Mouse (Mus musculus) limb, embryonic 13.5 days (tissue): ENCODE measurements around the gene Cldn6. TPM values are rescaled to one million over a fixed set of nuclear protein-coding genes. Genes with fewer than 3 reads are reported as not detected.

Experiments
- ATAC-seq: fragments of 200-750 bp; cut with Nextera tagmentation; 2 replicates; pipeline ENCODE4 v1.8.0; 2017; ENCODE audit warnings: low read depth, moderate number of reproducible peaks, moderate TSS enrichment; ENCODE audit not compliant: low FRiP score
- H3K27ac ChIP-seq: fragments of 300-500 bp; sonication (generic); 2 replicates; pipeline ENCODE4 v1.5.1; 2015; ENCODE audit warnings: inconsistent platforms, mild to moderate bottlenecking, moderate library complexity
- H3K27me3 ChIP-seq: fragments of 300-500 bp; sonication (generic); 2 replicates; pipeline ENCODE4 v1.6.1; 2015; ENCODE audit warnings: mild to moderate bottlenecking, inconsistent platforms
- H3K36me3 ChIP-seq: fragments of 300-500 bp; sonication (generic); 2 replicates; pipeline ENCODE4 v1.6.1; 2015; ENCODE audit warnings: inconsistent platforms, mild to moderate bottlenecking, moderate library complexity
- H3K4me1 ChIP-seq: fragments of 300-500 bp; sonication (generic); 2 replicates; pipeline ENCODE4 v1.6.1; 2015; ENCODE audit warnings: inconsistent platforms
- H3K4me2 ChIP-seq: fragments of 300-500 bp; sonication (generic); replicated peaks from 2 replicates; pipeline ENCODE4 v1.6.1; 2015; ENCODE audit warnings: inconsistent platforms, mild to moderate bottlenecking, moderate library complexity
- H3K4me3 ChIP-seq: fragments of 300-500 bp; sonication (generic); 2 replicates; pipeline ENCODE4 v1.5.1; 2015; ENCODE audit warnings: moderate library complexity, mild to moderate bottlenecking, inconsistent platforms
- H3K9ac ChIP-seq: fragments of 300-500 bp; sonication (generic); 2 replicates; pipeline ENCODE4 v1.6.1; 2015; ENCODE audit warnings: mild to moderate bottlenecking, inconsistent platforms
- H3K9me3 ChIP-seq: fragments of 300-500 bp; sonication (generic); 2 replicates; pipeline ENCODE4 v1.6.1; 2016; ENCODE audit warnings: inconsistent platforms
- WGBS: fragments of 180-500 bp; shearing (Covaris S2); methylation state at CpG from one replicate; pipeline ENCODE4 v1.1.7; 2015; 5-methylcytosine and 5-hydroxymethylcytosine counted together
- polyA plus RNA-seq: library from polyadenylated mRNA; unstranded; fragments of >200 nt; fragmentation: Nextera tagmentation; extraction: Ambion mirVana; gene quantifications from 2 replicates; pipeline ENCODE4 v1.2.1, GENCODE M21; 2015

Cldn6 gene
- polyA plus RNA-seq, 1 experiment from 2014 or later = 19.8 TPM

DNA sequence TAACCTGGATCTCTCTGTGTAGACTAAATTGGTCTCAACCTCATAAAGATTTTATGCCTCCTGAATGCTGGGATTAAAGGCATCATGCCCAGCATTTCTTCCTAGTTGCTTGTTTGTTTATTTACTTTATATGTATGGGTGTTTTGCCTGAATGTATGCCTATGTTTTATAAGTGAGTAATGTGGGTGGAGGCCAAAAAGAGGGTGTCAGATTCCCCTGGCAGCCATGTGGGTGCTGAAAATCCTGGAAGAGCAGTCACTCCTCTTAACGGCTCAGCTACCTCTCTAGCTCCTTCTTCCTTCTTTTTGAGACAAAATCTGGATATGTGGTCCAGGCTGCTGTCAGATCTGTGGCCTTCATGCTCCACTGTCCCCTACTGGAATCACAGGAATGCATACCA, 51.4 kb downstream of the Cldn6 start:
- ATAC-seq = no peak
- peaks cover 16% of the 10 kb centered on the region for H3K4me1 ChIP-seq
- H3K9ac ChIP-seq = no peak overlapping the region
- H3K4me2 ChIP-seq = no peak overlapping the region
- no peaks in the 10 kb centered on the region for H3K9me3 ChIP-seq
- WGBS = 41% methylated on average over 1 of the region's 1 CpGs
- peaks cover 16% of the 10 kb centered on the region for H3K36me3 ChIP-seq
- H3K4me3 ChIP-seq = no peak overlapping the region
- H3K27ac ChIP-seq = no peak overlapping the region
- no peaks in the 10 kb centered on the region for H3K27me3 ChIP-seq

Other genes starting within 250 kb of the Cldn6 start
- not detected in 2 replicates for gene Vmn2r117, start 199.6 kb upstream of the Cldn6 start, polyA plus RNA-seq
- gene Zfp213, start 115.0 kb upstream of the Cldn6 start, polyA plus RNA-seq = 21.0 and 21.7 TPM in 2 replicates
- 19.9 and 22.2 TPM in 2 replicates for gene Zfp13, start 79.8 kb upstream of the Cldn6 start, polyA plus RNA-seq
- 0.56 and 0.57 TPM in 2 replicates for gene Zscan10, start 78.4 kb upstream of the Cldn6 start, polyA plus RNA-seq
- gene Mmp25, start 34.0 kb upstream of the Cldn6 start, polyA plus RNA-seq = 0.81 and 1.0 TPM in 2 replicates
- 1.7 and 2.2 TPM in 2 replicates for gene Bicdl2, start 18.7 kb upstream of the Cldn6 start, polyA plus RNA-seq
- gene Hcfc1r1, start 5.7 kb upstream of the Cldn6 start, polyA plus RNA-seq = 65.0 and 66.9 TPM in 2 replicates
- gene Thoc6, start 5.4 kb upstream of the Cldn6 start, polyA plus RNA-seq = 45.6 and 48.4 TPM in 2 replicates
- gene Tnfrsf12a, start 1.8 kb upstream of the Cldn6 start, polyA plus RNA-seq = 15.4 and 17.1 TPM in 2 replicates
- gene Cldn9, start 4.8 kb downstream of the Cldn6 start, polyA plus RNA-seq = 8.3 and 10.1 TPM in 2 replicates
- 2.3 and 3.0 TPM in 2 replicates for gene 1520401A03Rik, start 43.5 kb downstream of the Cldn6 start, polyA plus RNA-seq
- 47.5 and 52.8 TPM in 2 replicates for gene Pkmyt1, start 47.1 kb downstream of the Cldn6 start, polyA plus RNA-seq
- 15.5 and 16.1 TPM in 2 replicates for gene Paqr4, start 61.6 kb downstream of the Cldn6 start, polyA plus RNA-seq
- gene Kremen2, start 66.6 kb downstream of the Cldn6 start, polyA plus RNA-seq = 39.5 and 46.3 TPM in 2 replicates
- 103 and 107 TPM in 2 replicates for gene Flywch1, start 92.4 kb downstream of the Cldn6 start, polyA plus RNA-seq
- 68.0 and 70.5 TPM in 2 replicates for gene Flywch2, start 106.8 kb downstream of the Cldn6 start, polyA plus RNA-seq
- 606 and 615 TPM in 2 replicates for gene Srrm2, start 111.3 kb downstream of the Cldn6 start, polyA plus RNA-seq
- 1,219 and 1,256 TPM in 2 replicates for gene Elob, start 149.9 kb downstream of the Cldn6 start, polyA plus RNA-seq
- gene Prss33, start 156.8 kb downstream of the Cldn6 start, polyA plus RNA-seq = not detected in 2 replicates
- gene Prss32, start 164.6 kb downstream of the Cldn6 start, polyA plus RNA-seq = not detected in 2 replicates
- 1.7 and 2.4 TPM in 2 replicates for gene Prss41, start 164.9 kb downstream of the Cldn6 start, polyA plus RNA-seq
- gene Prss21, start 188.8 kb downstream of the Cldn6 start, polyA plus RNA-seq = not detected in 2 replicates
- not detected in 2 replicates for gene Dcpp1, start 201.6 kb downstream of the Cldn6 start, polyA plus RNA-seq
- gene Dcpp2, start 201.6 kb downstream of the Cldn6 start, polyA plus RNA-seq = not detected in 2 replicates
- gene Dcpp3, start 238.2 kb downstream of the Cldn6 start, polyA plus RNA-seq = not detected in 2 replicates